Mouse (Mus musculus) megakaryocyte, embryonic 14.5 days (primary cell): Measurements from ENCODE around the gene Limk2.

Experiments used
- FLI1 ChIP-seq: IDR thresholded peaks from 2 replicates; pipeline ENCODE4 v1.6.1; 2012; ENCODE audit warnings: low read length, inconsistent platforms, mixed read lengths
- GATA1 ChIP-seq: IDR thresholded peaks from 3 replicates; pipeline ENCODE4 v1.6.1; 2012; ENCODE audit warnings: mixed read lengths, low read length, inconsistent platforms, borderline replicate concordance

GRCm38 (mm10) chr11:3381148-3381814 lies 27.7 kb downstream of the Limk2 start:
- no peak for TF ChIP-seq GATA1
- TF ChIP-seq FLI1, result no peak
